Mouse (Mus musculus) heart, adult 2 months (tissue): ENCODE data around the gene Myadm. TPM values are rescaled to one million over a fixed set of nuclear protein-coding genes. Genes with fewer than 3 reads are reported as not detected.

Experiments
- DNase-seq, 2 experiments: peaks; one replicate each; pipeline ENCODE4 v3.0.0; 2021
- H3K27ac ChIP-seq: fragments of 200-600 bp; 2 replicates; pipeline ENCODE4 v1.8.1; 2022
- H3K27me3 ChIP-seq: fragments of 200-500 bp; 2 replicates; pipeline ENCODE4 v1.6.1; 2012; ENCODE audit warnings: mild to moderate bottlenecking, low read length, inconsistent platforms, mixed read lengths; ENCODE audit not compliant: control insufficient read depth, insufficient read depth
- H3K36me3 ChIP-seq: fragments of 200-500 bp; 2 replicates; pipeline ENCODE4 v1.6.1; 2012; ENCODE audit warnings: low read length, inconsistent platforms; ENCODE audit not compliant: control insufficient read depth, insufficient read depth
- H3K4me1 ChIP-seq: fragments of 200-500 bp; 2 replicates; pipeline ENCODE4 v1.6.1; 2011; ENCODE audit warnings: low read length; ENCODE audit not compliant: control insufficient read depth, insufficient read depth
- H3K4me3 ChIP-seq: fragments of 200-600 bp; 2 replicates; pipeline ENCODE4 v1.8.1; 2022
- H3K79me2 ChIP-seq: fragments of 200-500 bp; replicated peaks from 2 replicates; pipeline ENCODE4 v1.6.1; 2012; ENCODE audit warnings: mild to moderate bottlenecking, inconsistent platforms, low read length, moderate library complexity, mixed read lengths; ENCODE audit not compliant: control insufficient read depth, insufficient read depth
- H3K9ac ChIP-seq: fragments of 200-500 bp; 2 replicates; pipeline ENCODE4 v1.6.1; 2012; ENCODE audit warnings: low read depth, mild to moderate bottlenecking, control low read depth, inconsistent platforms, low read length, mixed read lengths
- CTCF ChIP-seq: fragments of 200-600 bp; IDR thresholded peaks from 2 replicates; pipeline ENCODE4 v1.8.1; 2022; ENCODE audit warnings: antibody characterized with exemption, mild to moderate bottlenecking, moderate library complexity
- EP300 ChIP-seq: fragments of 200-500 bp; IDR thresholded peaks from 2 replicates; pipeline ENCODE4 v1.6.1; 2011; ENCODE audit warnings: low read depth, low read length, control low read depth; ENCODE audit not compliant: insufficient read depth
- POLR2A ChIP-seq: fragments of 200-500 bp; IDR thresholded peaks from 2 replicates; pipeline ENCODE4 v1.6.1; 2011; ENCODE audit warnings: mild to moderate bottlenecking, low read depth, low read length, control low read depth; ENCODE audit not compliant: insufficient read depth
- WGBS: fragments of 180-500 bp; shearing (Covaris S2); methylation state at CpG from one replicate; pipeline ENCODE4 v1.1.7; 2018; 5-methylcytosine and 5-hydroxymethylcytosine counted together
- intact Hi-C: fragments of 180-260 bp; cut with DNase I; formaldehyde crosslinking; loops from one replicate; pipeline ENCODE4 v1.15.1; 2025
- polyA plus RNA-seq: library from polyadenylated mRNA; depleted of rRNA; stranded (reverse); fragments of >200 nt; gene quantifications from 2 replicates; pipeline ENCODE4 v1.2.3, GENCODE M21; 2012
- total RNA-seq, 2 experiments: library from RNA; stranded (reverse); gene quantifications; 2 replicates each; pipeline ENCODE4 v1.2.3; 2021

Myadm gene
- total and polyA plus RNA-seq, 3 experiments, result 131 to 397 (median 139) TPM

- intact Hi-C loops, result no loop called here
- peak overlapping the region; percentile 64 for H3K9ac ChIP-seq
- H3K27me3 ChIP-seq, result peaks cover 6% of the 10 kb centered on the region; the same call in 1 of the 2 replicates
Measured at GRCm38 (mm10) chr7:3332224-3332615, 43.3 kb downstream of the Myadm start.

GRCm38 (mm10) chr7:3332619-3333521 is 44.0 kb downstream of the Myadm start, which contains the start of gene Cacng7:
Cacng7 (plus strand) TSS chr7:3332955.
- DNase-seq, result peak; percentile 24 to 40
- intact Hi-C loops, result no loop called here
- 3% methylated on average over 64 of the region's 65 CpGs for WGBS

More at GRCm38 (mm10) chr7:3332224-3332615, 43.3 kb downstream of the Myadm start:
- Histone ChIP-seq H3K79me2 (no peaks in the 10 kb centered on the region), H3K27ac (no peak overlapping the region), H3K4me3 (peak overlapping the region; percentile 23), H3K4me1 (no peaks in the 10 kb centered on the region), H3K36me3 (no peaks in the 10 kb centered on the region)
- 0% methylated on average over 4 of the region's 4 CpGs for WGBS
- no peak for TF ChIP-seq EP300
- no peak for TF ChIP-seq POLR2A
- no peak for TF ChIP-seq CTCF
- DNase-seq, result no peak

GRCm38 (mm10) chr7:3333542-3333941 is 44.7 kb downstream of the Myadm start:
- Histone ChIP-seq H3K27me3 (peaks cover 6% of the 10 kb centered on the region; the same call in 1 of the 2 replicates), H3K36me3 (no peaks in the 10 kb centered on the region), H3K79me2 (no peaks in the 10 kb centered on the region), H3K27ac (no peak overlapping the region), H3K4me3 (peak overlapping the region; percentile 34; the same call in 1 of the 2 replicates), H3K9ac (peak overlapping the region; percentile 40; the same call in 1 of the 2 replicates), H3K4me1 (no peaks in the 10 kb centered on the region)
- intact Hi-C loops, result no loop called here
- WGBS, result 15% methylated on average over 5 of the region's 5 CpGs
- TF ChIP-seq POLR2A, result no peak
- TF ChIP-seq EP300, result no peak
- DNase-seq, result no peak

More at GRCm38 (mm10) chr7:3332619-3333521, 44.0 kb downstream of the Myadm start, which contains the start of gene Cacng7:
- no peak within 1 kb of the TSS for H3K27ac ChIP-seq
- H3K79me2 ChIP-seq, result no peaks in the 10 kb centered on the region
- peak within 1 kb of the TSS; percentile 34 for H3K4me3 ChIP-seq
- H3K36me3 ChIP-seq, result no peaks in the 10 kb centered on the region
- peak within 1 kb of the TSS; percentile 64 for H3K9ac ChIP-seq
- TF ChIP-seq EP300 (no peak), POLR2A (no peak), CTCF (no peak)
- H3K4me1 ChIP-seq, result no peaks in the 10 kb centered on the region
- peaks cover 6% of the 10 kb centered on the region; the same call in 1 of the 2 replicates for H3K27me3 ChIP-seq

- no peak for DNase-seq
- peaks cover 6% of the 10 kb centered on the region; the same call in 1 of the 2 replicates for H3K27me3 ChIP-seq
- no peak for TF ChIP-seq EP300
- TF ChIP-seq CTCF, result no peak
- no peak for TF ChIP-seq POLR2A
Measured at GRCm38 (mm10) chr7:3336412-3336811, 47.5 kb downstream of the Myadm start.

GRCm38 (mm10) chr7:3338286-3338935 is 49.5 kb downstream of the Myadm start:
- 58% methylated on average over 11 of the region's 11 CpGs for WGBS
- no peak overlapping the region for H3K9ac ChIP-seq
- no peaks in the 10 kb centered on the region for H3K36me3 ChIP-seq
- no peaks in the 10 kb centered on the region for H3K79me2 ChIP-seq
- no peak overlapping the region for H3K27ac ChIP-seq
- H3K27me3 ChIP-seq, result peaks cover 2% of the 10 kb centered on the region; the same call in 1 of the 2 replicates
- TF ChIP-seq CTCF (no peak), EP300 (no peak), POLR2A (no peak)
- H3K4me1 ChIP-seq, result no peaks in the 10 kb centered on the region
- H3K4me3 ChIP-seq, result no peak overlapping the region
- DNase-seq, result no peak
- intact Hi-C loops, result no loop called here

More at GRCm38 (mm10) chr7:3336412-3336811, 47.5 kb downstream of the Myadm start:
- Histone ChIP-seq H3K4me3 (no peak overlapping the region), H3K9ac (no peak overlapping the region), H3K4me1 (no peaks in the 10 kb centered on the region), H3K36me3 (no peaks in the 10 kb centered on the region), H3K27ac (no peak overlapping the region), H3K79me2 (no peaks in the 10 kb centered on the region)
- intact Hi-C loops, result no loop called here
- WGBS, result 63% methylated on average over 17 of the region's 17 CpGs
